Mouse (Mus musculus): ENCODE data around the gene Axin2.
"Not testable (repeated sequence)": the region's sequence is repeated elsewhere in the genome, so short reads cannot be mapped to it uniquely, and the experiment has no call there.

The Axin2 gene

GRCm38 (mm10) chr11:108920158-108920635, at the start of gene Axin2:
Gene Axin2 (plus strand): TSS chr11:108920349.
- peak; percentile 77 for DNase-seq (ENCODE audit: low read depth, low spot score)

DNA sequence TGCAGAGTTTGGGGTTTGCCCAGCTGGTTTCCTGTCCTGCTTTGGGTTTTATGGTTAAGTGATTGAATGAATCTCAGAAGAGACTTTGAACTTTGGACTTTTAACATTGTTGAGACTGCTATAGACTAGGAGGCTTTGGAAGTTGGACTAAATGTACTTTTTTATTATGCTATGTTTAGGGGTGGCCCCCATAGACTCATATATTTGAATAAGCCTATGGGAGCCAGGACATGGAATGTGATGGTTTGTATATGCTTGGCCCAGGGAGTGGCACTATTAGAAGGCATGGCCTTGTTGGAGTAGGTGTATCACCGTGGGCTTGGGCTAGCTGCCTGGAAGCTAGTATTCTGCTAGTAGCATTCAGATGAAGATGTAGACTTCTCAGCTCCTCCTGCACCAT, 48.9 kb upstream of the Axin2 start:
- DNase-seq (ENCODE audit: low read depth, low spot score): not testable (repeated sequence)

GRCm38 (mm10) chr11:108871748-108872147, 48.4 kb upstream of the Axin2 start:
- DNase-seq (ENCODE audit: low read depth, low spot score): no peak

DNA sequence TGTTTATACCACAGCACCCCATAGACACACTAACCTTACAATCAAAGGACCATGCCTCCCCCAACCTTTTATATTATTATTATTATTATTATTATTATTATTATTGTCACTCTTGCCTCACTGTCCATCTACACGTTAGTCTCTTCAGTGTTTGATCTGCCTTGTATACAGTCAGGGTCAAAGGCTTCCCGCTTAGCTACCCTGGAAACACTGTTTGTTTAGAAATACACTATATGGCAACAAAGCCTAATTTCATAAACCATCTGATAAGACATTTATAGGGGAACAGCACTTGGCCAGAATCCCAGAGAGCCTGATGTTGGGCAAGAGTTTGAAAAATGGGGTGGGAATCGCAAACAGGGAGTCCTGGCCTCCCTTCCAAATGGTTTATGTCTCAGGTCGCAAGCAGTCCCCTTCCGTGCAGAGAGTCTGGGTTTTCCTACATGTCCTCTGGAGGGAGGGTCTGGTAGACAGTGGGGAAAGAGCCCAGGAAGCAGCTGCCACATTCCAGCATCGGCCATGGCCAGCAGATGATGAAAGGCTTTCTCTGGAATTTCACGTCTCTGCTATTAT, 43.4 kb upstream of the Axin2 start:
- DNase-seq (ENCODE audit: low read depth, low spot score): no peak

GRCm38 (mm10) chr11:108877520-108877919, 42.6 kb upstream of the Axin2 start:
- no peak for DNase-seq (ENCODE audit: low read depth, low spot score)

DNA sequence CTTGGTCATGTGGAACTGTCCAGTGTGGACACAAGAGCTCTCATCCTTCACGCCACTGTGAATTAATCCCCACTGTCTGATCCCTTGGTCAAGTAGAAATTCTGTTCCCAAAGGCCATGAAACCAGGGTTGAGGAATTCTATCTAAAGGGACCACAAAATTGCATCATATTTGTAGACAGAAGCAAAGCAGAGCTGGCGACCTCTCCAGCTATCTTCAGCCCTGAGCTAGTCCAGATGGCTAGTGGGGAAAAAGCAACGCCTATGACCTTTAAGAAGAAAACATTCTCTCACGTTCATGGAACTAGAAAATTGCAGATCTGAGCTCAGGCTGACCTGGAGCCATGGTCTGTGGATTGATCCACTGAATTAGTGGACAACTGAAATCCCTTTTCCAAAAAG, 39.6 kb upstream of the Axin2 start:
- DNase-seq (ENCODE audit: low read depth, low spot score): no peak

DNA sequence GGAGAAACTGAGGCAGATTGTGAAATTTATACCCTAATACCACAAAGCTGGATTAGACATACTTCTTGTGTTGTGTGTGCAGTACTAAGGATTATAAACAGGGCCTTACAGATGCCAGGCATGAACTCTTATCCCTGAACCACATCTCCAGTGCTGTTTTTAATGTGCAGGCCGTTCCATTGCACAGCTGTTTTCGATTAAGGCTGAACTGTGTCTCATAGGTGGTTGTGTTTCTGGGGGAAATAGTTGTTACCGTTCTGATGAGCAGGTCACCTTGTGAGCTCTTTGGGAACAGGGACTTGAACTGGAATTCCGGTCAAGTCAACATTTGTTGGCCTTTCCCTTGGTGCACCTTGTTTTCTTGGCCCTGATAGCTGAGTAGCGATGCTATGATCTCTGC, 38.5 kb upstream of the Axin2 start:
- DNase-seq (ENCODE audit: low read depth, low spot score): no peak

- no peak for DNase-seq (ENCODE audit: low read depth, low spot score)
Measured at GRCm38 (mm10) chr11:108885276-108885896, 34.8 kb upstream of the Axin2 start.

DNA sequence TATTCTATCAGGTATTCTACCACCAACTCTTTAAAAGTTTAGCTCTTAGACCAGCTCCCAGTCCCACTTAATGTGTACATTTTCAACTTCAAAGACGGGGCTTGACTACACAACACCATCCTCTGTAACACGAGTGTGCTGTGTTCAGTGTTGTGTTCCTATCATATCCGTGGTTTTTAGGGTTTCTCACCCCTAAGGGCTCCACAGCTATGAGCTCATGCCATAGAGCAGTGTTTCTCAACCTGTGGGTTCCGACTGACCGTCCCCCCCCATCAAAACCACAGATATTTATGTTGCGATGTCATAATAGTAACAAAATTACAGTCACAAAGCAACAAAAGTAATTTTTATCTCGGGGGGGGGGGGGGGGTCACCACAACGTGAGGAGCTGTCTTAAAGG, 34.1 kb upstream of the Axin2 start:
- DNase-seq (ENCODE audit: low read depth, low spot score): no peak

- no peak for DNase-seq (ENCODE audit: low read depth, low spot score)
Measured at GRCm38 (mm10) chr11:108889121-108889520, 31.0 kb upstream of the Axin2 start.

GRCm38 (mm10) chr11:108890544-108890943, 29.6 kb upstream of the Axin2 start:
- no peak for DNase-seq (ENCODE audit: low read depth, low spot score)

GRCm38 (mm10) chr11:108891111-108891870, 28.9 kb upstream of the Axin2 start:
- no peak for DNase-seq (ENCODE audit: low read depth, low spot score)

DNA sequence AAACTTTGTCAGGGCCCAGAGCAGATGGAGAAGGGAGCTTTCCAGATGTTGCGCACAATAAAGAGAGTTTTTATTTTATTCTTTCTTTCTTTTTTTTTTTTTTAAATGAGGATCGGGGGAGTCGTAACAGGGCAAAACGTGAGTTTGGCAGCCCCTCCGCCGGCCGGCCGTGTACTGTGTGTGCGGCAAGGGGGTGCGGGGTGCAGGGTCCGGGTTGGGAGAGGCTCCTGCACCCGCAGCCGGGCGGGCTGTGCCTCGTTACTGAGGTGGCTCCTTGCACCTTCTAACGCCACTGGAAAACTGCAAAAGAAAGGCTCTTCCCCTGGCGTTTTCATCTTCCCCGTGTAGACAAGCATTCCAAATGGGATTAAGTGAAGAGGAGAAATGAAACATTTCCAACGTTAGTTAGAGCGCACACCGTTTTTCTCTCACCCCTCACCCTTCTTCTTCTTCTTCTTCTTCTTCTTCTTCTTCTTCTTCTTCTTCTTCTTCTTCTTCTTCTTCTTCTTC, 28.2 kb upstream of the Axin2 start:
- no peak for DNase-seq (ENCODE audit: low read depth, low spot score)

GRCm38 (mm10) chr11:108892406-108892805, 27.7 kb upstream of the Axin2 start:
- no peak for DNase-seq (ENCODE audit: low read depth, low spot score)

- no peak for DNase-seq (ENCODE audit: low read depth, low spot score)
Measured at GRCm38 (mm10) chr11:108893232-108893790, 26.8 kb upstream of the Axin2 start.

GRCm38 (mm10) chr11:108893855-108894510, 26.2 kb upstream of the Axin2 start:
- no peak for DNase-seq (ENCODE audit: low read depth, low spot score)

GRCm38 (mm10) chr11:108897034-108897433, 23.1 kb upstream of the Axin2 start:
- no peak for DNase-seq (ENCODE audit: low read depth, low spot score)

- DNase-seq (ENCODE audit: low read depth, low spot score): no peak
Measured at GRCm38 (mm10) chr11:108898063-108898462, 22.1 kb upstream of the Axin2 start.

DNA sequence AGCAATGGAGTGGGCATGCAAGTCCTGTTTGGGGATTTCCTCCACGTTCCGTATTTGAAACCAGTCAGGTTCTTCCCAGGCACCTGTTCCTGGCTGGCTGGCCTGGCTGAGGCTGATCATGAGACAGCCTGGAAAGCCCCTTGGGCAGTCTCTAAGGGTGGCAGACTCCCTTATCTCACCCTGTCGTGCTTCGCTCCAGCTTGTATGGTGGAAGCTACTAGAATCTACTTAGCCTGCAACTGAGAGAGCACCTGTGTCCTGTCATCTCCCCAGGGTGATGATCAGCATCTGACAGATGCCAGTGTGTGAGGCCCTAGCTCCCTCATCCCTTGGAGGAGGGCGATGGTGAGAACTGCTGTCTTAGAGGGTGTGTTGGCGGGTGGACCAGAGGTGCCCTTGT, 21.7 kb upstream of the Axin2 start:
- no peak for DNase-seq (ENCODE audit: low read depth, low spot score)

GRCm38 (mm10) chr11:108900718-108901488, 19.2 kb upstream of the Axin2 start:
- no peak for DNase-seq (ENCODE audit: low read depth, low spot score)

- no peak for DNase-seq (ENCODE audit: low read depth, low spot score)
Measured at GRCm38 (mm10) chr11:108901670-108902069, 18.5 kb upstream of the Axin2 start.

Measured in telencephalon, adult 2 months (tissue).